Mouse (Mus musculus): ENCODE data around the gene Wnt2. TPM values are rescaled to one million over a fixed set of nuclear protein-coding genes. Genes with fewer than 3 reads are reported as not detected.

The Wnt2 gene
- polyA plus RNA-seq, 1 experiment from 2014 or later: 0.29 TPM

- no peaks in the 10 kb centered on the region for H3K9me3 ChIP-seq (ENCODE audit: control insufficient read depth, low read length)
- peak overlapping the region; percentile 50 for H3K4me3 ChIP-seq (replicated peaks; ENCODE audit: low read length)
- H3K4me1 ChIP-seq (replicated peaks; ENCODE audit: control insufficient read depth, insufficient read depth, low read length): peaks cover 23% of the 10 kb centered on the region
- H3K27me3 ChIP-seq (replicated peaks; ENCODE audit: control insufficient read depth, insufficient read depth, low read length): peaks cover 36% of the 10 kb centered on the region
- H3K27ac ChIP-seq (ENCODE audit: low read length): no peak overlapping the region
- no peaks in the 10 kb centered on the region for H3K36me3 ChIP-seq (ENCODE audit: control insufficient read depth, insufficient read depth)
- 2% methylated on average over 29 of the region's 29 CpGs for WGBS
- ATAC-seq: peak; percentile 69
- H3K4me2 ChIP-seq (ENCODE audit: low read length): peak overlapping the region; percentile 93
- peak overlapping the region; percentile 53 for H3K9ac ChIP-seq (replicated peaks; ENCODE audit: low read depth, low read length)
Observed at GRCm38 (mm10) chr6:18031509-18032010, 1.2 kb upstream of the Wnt2 start.

GRCm38 (mm10) chr6:18030868-18031508, 603 bp upstream of the Wnt2 start:
- Histone ChIP-seq H3K4me3 (replicated peaks; ENCODE audit: low read length) (peak overlapping the region; percentile 56), H3K27ac (ENCODE audit: low read length) (no peak overlapping the region), H3K9ac (replicated peaks; ENCODE audit: low read depth, low read length) (peak overlapping the region; percentile 53; the same call in 1 of the 2 replicates), H3K4me2 (ENCODE audit: low read length) (peak overlapping the region; percentile 93), H3K36me3 (ENCODE audit: control insufficient read depth, insufficient read depth) (no peaks in the 10 kb centered on the region), H3K4me1 (replicated peaks; ENCODE audit: control insufficient read depth, insufficient read depth, low read length) (peaks cover 23% of the 10 kb centered on the region), H3K9me3 (ENCODE audit: control insufficient read depth, low read length) (no peaks in the 10 kb centered on the region), H3K27me3 (replicated peaks; ENCODE audit: control insufficient read depth, insufficient read depth, low read length) (peaks cover 36% of the 10 kb centered on the region)
- ATAC-seq: peak; percentile 39; the same call in 1 of the 2 replicates
- 6% methylated on average over 12 of the region's 12 CpGs for WGBS

- H3K36me3 ChIP-seq (ENCODE audit: control insufficient read depth, insufficient read depth): no peaks in the 10 kb centered on the region
- no peak overlapping the region for H3K4me2 ChIP-seq (ENCODE audit: low read length)
- 88% methylated on average over 8 of the region's 8 CpGs for WGBS
- ATAC-seq: no peak
- no peaks in the 10 kb centered on the region for H3K9me3 ChIP-seq (ENCODE audit: control insufficient read depth, low read length)
- no peaks in the 10 kb centered on the region for H3K4me1 ChIP-seq (replicated peaks; ENCODE audit: control insufficient read depth, insufficient read depth, low read length)
- no peak overlapping the region for H3K27ac ChIP-seq (ENCODE audit: low read length)
- H3K27me3 ChIP-seq (replicated peaks; ENCODE audit: control insufficient read depth, insufficient read depth, low read length): peaks cover 2% of the 10 kb centered on the region
- no peak overlapping the region for H3K4me3 ChIP-seq (replicated peaks; ENCODE audit: low read length)
- no peak overlapping the region for H3K9ac ChIP-seq (replicated peaks; ENCODE audit: low read depth, low read length)
Observed at GRCm38 (mm10) chr6:18024133-18024794, 6.1 kb downstream of the Wnt2 start.

GRCm38 (mm10) chr6:18013346-18013745, 17.0 kb downstream of the Wnt2 start:
- no peak overlapping the region for H3K4me2 ChIP-seq (ENCODE audit: low read length)
- no peak for ATAC-seq
- WGBS: 80% methylated on average over 7 of the region's 7 CpGs
- H3K4me3 ChIP-seq (replicated peaks; ENCODE audit: low read length): no peak overlapping the region
- H3K4me1 ChIP-seq (replicated peaks; ENCODE audit: control insufficient read depth, insufficient read depth, low read length): no peaks in the 10 kb centered on the region
- H3K9me3 ChIP-seq (ENCODE audit: control insufficient read depth, low read length): no peaks in the 10 kb centered on the region
- no peaks in the 10 kb centered on the region for H3K36me3 ChIP-seq (ENCODE audit: control insufficient read depth, insufficient read depth)
- H3K9ac ChIP-seq (replicated peaks; ENCODE audit: low read depth, low read length): no peak overlapping the region
- H3K27me3 ChIP-seq (replicated peaks; ENCODE audit: control insufficient read depth, insufficient read depth, low read length): no peaks in the 10 kb centered on the region
- H3K27ac ChIP-seq (ENCODE audit: low read length): no peak overlapping the region

GRCm38 (mm10) chr6:18007356-18007755, 23.0 kb downstream of the Wnt2 start:
- Histone ChIP-seq H3K4me2 (ENCODE audit: low read length) (no peak overlapping the region), H3K9me3 (ENCODE audit: control insufficient read depth, low read length) (no peaks in the 10 kb centered on the region), H3K9ac (replicated peaks; ENCODE audit: low read depth, low read length) (no peak overlapping the region), H3K4me1 (replicated peaks; ENCODE audit: control insufficient read depth, insufficient read depth, low read length) (no peaks in the 10 kb centered on the region), H3K4me3 (replicated peaks; ENCODE audit: low read length) (no peak overlapping the region), H3K27ac (ENCODE audit: low read length) (no peak overlapping the region), H3K27me3 (replicated peaks; ENCODE audit: control insufficient read depth, insufficient read depth, low read length) (no peaks in the 10 kb centered on the region), H3K36me3 (ENCODE audit: control insufficient read depth, insufficient read depth) (no peaks in the 10 kb centered on the region)
- ATAC-seq: no peak
- 82% methylated on average over 3 of the region's 3 CpGs for WGBS

GRCm38 (mm10) chr6:18002065-18002464, 28.3 kb downstream of the Wnt2 start:
- Histone ChIP-seq H3K4me1 (replicated peaks; ENCODE audit: control insufficient read depth, insufficient read depth, low read length) (no peaks in the 10 kb centered on the region), H3K36me3 (ENCODE audit: control insufficient read depth, insufficient read depth) (no peaks in the 10 kb centered on the region), H3K27me3 (replicated peaks; ENCODE audit: control insufficient read depth, insufficient read depth, low read length) (no peaks in the 10 kb centered on the region), H3K9me3 (ENCODE audit: control insufficient read depth, low read length) (no peaks in the 10 kb centered on the region), H3K4me3 (replicated peaks; ENCODE audit: low read length) (no peak overlapping the region), H3K9ac (replicated peaks; ENCODE audit: low read depth, low read length) (no peak overlapping the region), H3K4me2 (ENCODE audit: low read length) (no peak overlapping the region), H3K27ac (ENCODE audit: low read length) (no peak overlapping the region)
- no peak for ATAC-seq
- 91% methylated on average over 6 of the region's 6 CpGs for WGBS

- H3K36me3 ChIP-seq (ENCODE audit: control insufficient read depth, insufficient read depth): no peaks in the 10 kb centered on the region
- no peak overlapping the region for H3K27ac ChIP-seq (ENCODE audit: low read length)
- no peaks in the 10 kb centered on the region for H3K4me1 ChIP-seq (replicated peaks; ENCODE audit: control insufficient read depth, insufficient read depth, low read length)
- no peaks in the 10 kb centered on the region for H3K27me3 ChIP-seq (replicated peaks; ENCODE audit: control insufficient read depth, insufficient read depth, low read length)
- WGBS: 65% methylated on average over 4 of the region's 4 CpGs
- H3K4me2 ChIP-seq (ENCODE audit: low read length): no peak overlapping the region
- H3K4me3 ChIP-seq (replicated peaks; ENCODE audit: low read length): no peak overlapping the region
- no peak for ATAC-seq
- H3K9ac ChIP-seq (replicated peaks; ENCODE audit: low read depth, low read length): no peak overlapping the region
- no peaks in the 10 kb centered on the region for H3K9me3 ChIP-seq (ENCODE audit: control insufficient read depth, low read length)
Observed at GRCm38 (mm10) chr6:17998497-17998896, 31.9 kb downstream of the Wnt2 start.

- Histone ChIP-seq H3K4me1 (replicated peaks; ENCODE audit: control insufficient read depth, insufficient read depth, low read length) (no peaks in the 10 kb centered on the region), H3K9ac (replicated peaks; ENCODE audit: low read depth, low read length) (no peak overlapping the region), H3K9me3 (ENCODE audit: control insufficient read depth, low read length) (no peaks in the 10 kb centered on the region), H3K4me2 (ENCODE audit: low read length) (no peak overlapping the region), H3K27ac (ENCODE audit: low read length) (no peak overlapping the region), H3K36me3 (ENCODE audit: control insufficient read depth, insufficient read depth) (no peaks in the 10 kb centered on the region), H3K4me3 (replicated peaks; ENCODE audit: low read length) (no peak overlapping the region), H3K27me3 (replicated peaks; ENCODE audit: control insufficient read depth, insufficient read depth, low read length) (no peaks in the 10 kb centered on the region)
- 27% methylated on average over 6 of the region's 6 CpGs for WGBS
- 0 out of 2 replicates have a peak, but pooled peaks have one; percentile 38 for ATAC-seq
Observed at GRCm38 (mm10) chr6:17994956-17995790, 35.2 kb downstream of the Wnt2 start.

- Histone ChIP-seq H3K36me3 (ENCODE audit: control insufficient read depth, insufficient read depth) (no peaks in the 10 kb centered on the region), H3K4me3 (replicated peaks; ENCODE audit: low read length) (no peak overlapping the region), H3K27ac (ENCODE audit: low read length) (no peak overlapping the region), H3K9ac (replicated peaks; ENCODE audit: low read depth, low read length) (no peak overlapping the region), H3K9me3 (ENCODE audit: control insufficient read depth, low read length) (no peaks in the 10 kb centered on the region), H3K27me3 (replicated peaks; ENCODE audit: control insufficient read depth, insufficient read depth, low read length) (no peaks in the 10 kb centered on the region), H3K4me1 (replicated peaks; ENCODE audit: control insufficient read depth, insufficient read depth, low read length) (no peaks in the 10 kb centered on the region), H3K4me2 (ENCODE audit: low read length) (no peak overlapping the region)
- WGBS: 77% methylated on average over 7 of the region's 7 CpGs
- ATAC-seq: no peak
Observed at GRCm38 (mm10) chr6:17991625-17992024, 38.8 kb downstream of the Wnt2 start.
